Mouse (Mus musculus) adrenal gland, adult 2 months (tissue): ENCODE results near the gene Apol11a. TPM values are rescaled to one million over a fixed set of nuclear protein-coding genes. Genes with fewer than 3 reads are reported as not detected.
"Not testable (repeated sequence)": the region's sequence is repeated elsewhere in the genome, so short reads cannot be mapped to it uniquely, and the experiment has no call there.

Source experiments
- DNase-seq: peaks from one replicate; pipeline ENCODE4 v3.0.0; 2021
- long read RNA-seq: library from polyadenylated mRNA; stranded (forward); transcript quantifications from one replicate; pipeline ENCODE4 v2.0.0, GENCODE M21; 2021
- polyA plus RNA-seq: library from polyadenylated mRNA; depleted of rRNA; stranded (reverse); fragments of >200 nt; gene quantifications from 2 replicates; pipeline ENCODE4 v1.2.3, GENCODE M21; 2012; rRNA removed
- total RNA-seq, 2 experiments: library from RNA; stranded (reverse); gene quantifications; 2 replicates each; pipeline ENCODE4 v1.2.3; 2021

Gene Apol11a
- not detected for total RNA-seq
- not detected in 2 replicates for polyA plus RNA-seq
- long read RNA-seq, partial matches to known transcripts = 0 of 1 reads
- long read RNA-seq, other reads (novel, unspliced or antisense) = 1 of 1 reads

DNA sequence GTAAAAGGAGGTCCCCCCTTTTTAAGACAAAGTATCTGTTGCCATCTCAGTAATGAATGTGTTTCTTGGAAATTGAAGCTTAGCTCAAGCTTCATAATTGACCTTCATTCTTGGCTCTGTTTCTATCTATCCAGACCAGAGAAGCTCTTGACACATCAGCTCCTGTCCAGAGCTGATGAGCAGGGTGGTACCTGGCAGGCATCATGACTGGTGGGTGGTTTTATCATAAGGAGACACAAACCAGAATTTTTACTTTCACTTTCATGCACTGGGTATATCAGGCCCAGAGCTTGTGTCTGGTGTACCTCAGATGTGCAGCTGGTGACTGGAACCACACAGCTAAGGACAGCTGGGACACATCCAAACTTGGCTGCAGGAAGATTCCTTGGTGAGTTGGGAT lies at the start of gene Apol11a:
Gene Apol11a (plus strand): TSS at position 306 of the 400 bp plus-strand sequence.
- not testable (repeated sequence) for DNase-seq

DNA sequence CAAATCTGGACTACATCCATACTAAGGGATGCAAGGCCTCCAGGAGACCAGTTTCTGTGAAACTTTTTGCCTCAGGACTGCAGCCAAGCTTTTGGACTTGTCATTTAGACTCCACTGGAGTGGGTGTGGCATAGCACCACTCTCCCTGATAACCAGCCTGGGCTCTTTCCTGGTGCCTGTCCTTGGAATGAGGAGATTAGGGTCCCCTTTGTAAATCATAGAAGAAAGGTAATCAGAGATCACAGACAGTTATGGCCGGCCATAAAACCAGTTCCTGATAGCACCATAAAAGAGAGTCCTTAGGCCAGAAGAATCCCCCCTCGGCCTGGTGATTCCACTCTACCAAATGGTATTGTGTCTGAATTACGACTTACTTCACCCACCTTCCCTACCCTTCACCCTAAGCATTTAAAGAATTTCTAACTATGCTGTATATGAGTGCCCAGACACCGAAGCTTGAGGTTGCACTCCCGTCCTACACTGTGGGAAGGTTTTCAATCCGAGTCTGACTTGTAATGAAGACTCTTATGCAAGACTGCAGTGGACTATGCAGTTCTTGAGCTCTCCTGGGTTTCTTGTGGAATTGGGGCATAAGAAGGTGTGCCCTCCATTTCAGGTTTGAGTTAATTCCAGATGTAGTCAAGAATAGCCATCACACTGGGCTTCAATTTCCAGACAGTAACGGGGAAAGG lies 33.2 kb upstream of the Apol11a start:
- DNase-seq = not testable (repeated sequence)

DNA sequence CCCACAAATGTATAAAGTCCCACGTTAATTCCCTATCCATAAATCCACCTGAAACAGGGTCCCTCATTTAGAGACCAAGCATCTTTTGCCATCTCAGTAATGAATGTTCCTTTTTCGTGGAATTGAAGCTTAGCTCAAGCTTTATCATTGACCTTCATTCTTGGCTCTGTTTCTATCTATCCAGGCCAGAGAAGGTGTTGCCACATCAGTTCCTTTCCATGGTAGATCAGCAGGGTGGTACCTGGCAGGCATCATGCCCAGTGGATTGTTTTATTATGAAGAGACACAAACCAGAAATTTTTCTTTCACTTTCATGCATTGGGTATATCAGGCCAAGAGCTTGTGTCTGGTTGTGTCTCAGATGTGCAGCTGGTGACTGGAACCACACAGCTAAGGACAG lies 31.4 kb upstream of the Apol11a start, which contains the start of gene Apol10a:
Gene Apol10a (plus strand): TSS at position 355 of the 400 bp plus-strand sequence.
- not testable (repeated sequence) for DNase-seq

DNA sequence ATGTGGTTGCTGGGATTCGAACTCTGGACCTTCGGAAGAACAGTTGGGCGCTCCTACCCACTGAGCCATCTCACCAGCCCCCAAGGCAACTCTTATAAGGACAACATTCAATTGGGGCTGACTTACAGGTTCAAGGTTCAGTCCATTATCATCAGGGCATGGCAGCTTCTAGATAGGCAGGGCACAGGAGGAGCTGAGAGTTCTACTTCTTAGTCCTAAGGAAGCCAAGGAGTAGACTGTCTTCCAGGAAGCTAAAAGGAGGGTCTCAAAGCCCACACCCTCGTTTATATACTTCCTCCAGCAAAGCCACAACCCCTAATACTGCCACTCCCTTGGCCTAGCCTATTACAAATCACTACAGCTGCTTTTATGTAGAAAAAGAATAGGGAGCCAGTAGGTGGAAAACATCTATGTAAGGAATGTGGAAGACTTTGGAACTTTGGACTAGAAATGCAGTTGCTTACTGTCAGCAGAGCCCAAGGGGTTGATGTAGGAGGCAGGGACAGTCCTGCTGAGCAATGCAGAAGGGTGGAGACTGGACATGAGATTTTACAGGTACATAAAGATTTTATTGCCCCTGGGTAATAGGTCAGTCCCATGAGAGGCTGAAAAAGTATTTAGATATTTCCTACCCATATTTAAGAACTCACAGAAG lies 25.8 kb upstream of the Apol11a start:
- no peak for DNase-seq

DNA sequence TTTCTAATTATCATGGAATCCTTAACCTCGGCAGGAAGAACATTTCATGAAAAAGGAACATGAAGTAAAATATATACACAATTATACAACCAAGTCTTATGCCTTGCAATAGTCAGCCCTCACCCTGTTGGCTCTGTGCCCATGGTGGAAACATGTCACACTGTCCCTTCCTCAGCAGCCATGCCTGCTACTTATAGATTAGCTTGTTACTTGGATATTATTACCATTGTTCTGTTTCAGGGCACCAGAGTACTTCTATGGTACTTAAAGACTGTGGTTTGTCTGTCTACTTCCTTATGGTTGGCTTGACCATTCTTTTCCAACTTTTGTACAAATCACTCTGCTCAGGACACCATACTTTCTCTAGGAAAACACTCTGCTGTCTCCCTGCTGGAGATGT lies 14.9 kb upstream of the Apol11a start:
- not testable (repeated sequence) for DNase-seq

DNA sequence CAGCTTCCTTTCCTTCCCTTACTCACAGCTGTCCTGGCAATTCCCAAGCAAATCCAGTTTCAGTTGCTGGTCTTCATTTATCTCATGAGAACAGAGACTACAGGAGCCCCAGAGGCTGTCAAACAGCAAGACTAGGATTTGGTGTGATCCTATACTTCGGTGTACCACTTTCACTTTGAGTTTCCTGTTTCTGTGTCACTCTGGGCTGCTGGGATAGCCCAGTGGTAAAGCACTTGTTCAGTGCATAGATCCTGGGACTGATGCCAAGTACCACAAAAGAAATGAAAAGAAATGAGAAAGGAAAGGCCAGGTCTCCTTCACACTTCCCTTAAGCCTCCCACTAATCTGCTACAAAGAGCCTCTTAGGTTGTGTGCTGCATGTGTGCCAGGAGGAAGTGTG lies 13.4 kb upstream of the Apol11a start:
- DNase-seq = not testable (repeated sequence)

DNA sequence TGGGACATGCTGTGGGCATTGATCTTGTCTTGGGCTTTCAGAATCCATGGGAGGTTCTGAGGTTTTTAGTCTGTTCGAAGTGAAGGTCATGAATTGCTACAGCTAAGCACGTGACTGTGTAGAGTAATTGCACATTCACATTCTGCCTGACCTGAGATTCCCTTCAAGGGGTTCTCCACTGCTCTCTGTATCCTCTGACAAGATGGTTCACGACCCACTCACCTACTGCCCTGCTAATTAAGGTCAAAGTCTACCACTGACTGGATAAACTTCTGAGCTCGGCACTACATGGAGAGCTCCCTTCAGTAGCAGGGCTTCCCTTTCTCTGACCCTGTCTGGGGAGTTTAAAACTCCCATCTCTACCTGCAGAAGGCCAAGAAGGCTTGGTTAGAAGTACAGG lies 12.5 kb downstream of the Apol11a start:
- DNase-seq = peak; percentile 8

DNA sequence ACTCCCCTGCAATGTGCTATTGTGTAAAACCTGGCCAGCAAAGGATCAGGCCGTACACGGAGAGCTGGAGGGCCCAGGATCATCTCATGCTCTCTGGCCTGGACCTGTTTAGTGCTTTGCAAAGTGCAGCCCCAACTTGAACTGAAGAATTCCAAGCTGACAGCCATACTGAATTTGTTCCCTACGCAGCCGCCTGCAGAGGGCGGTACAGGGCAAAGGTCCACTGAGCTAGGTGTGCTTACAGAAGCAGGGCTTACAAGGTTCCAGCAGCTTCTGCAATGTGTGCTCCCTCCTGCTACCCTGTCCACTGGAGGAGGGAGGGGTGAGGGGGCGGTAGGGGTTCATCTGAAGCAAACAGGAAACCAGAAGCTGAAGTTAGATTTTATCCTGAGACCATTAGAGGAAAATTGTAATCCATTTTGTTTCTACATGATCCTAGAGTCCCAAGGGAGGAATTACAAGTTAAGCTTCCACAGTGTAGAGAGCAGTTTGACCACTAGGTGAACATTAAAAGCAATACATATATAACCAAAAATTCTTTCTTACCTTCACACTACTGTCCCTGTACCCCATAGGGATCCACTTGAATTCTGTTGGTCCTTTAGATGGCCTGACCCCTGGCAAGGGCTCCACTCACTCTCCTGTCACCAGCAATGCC lies 15.2 kb downstream of the Apol11a start:
- DNase-seq = peak; percentile 62

DNA sequence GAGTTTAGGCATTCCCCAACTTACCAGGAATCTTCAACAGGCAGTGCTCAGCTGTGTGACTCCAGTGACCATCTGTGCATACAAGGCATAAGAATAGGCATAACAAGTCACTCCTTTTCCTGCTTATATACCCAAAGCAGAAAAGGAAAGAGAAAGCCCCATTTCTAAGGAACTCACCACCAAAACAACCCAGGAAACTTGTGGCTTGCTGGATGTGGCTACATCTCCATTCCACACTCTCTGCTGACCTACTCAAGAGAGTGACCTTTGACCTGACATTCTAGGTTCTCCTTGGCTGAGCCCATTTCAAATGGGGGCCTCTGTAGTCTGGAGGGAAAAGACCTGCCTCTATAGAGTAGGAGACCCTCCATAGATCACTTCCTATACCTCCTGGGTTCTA lies 25.1 kb downstream of the Apol11a start, which contains the start of gene Apol7c:
Gene Apol7c (minus strand): TSS at position 101 of the 400 bp plus-strand sequence.
- DNase-seq = no peak

DNA sequence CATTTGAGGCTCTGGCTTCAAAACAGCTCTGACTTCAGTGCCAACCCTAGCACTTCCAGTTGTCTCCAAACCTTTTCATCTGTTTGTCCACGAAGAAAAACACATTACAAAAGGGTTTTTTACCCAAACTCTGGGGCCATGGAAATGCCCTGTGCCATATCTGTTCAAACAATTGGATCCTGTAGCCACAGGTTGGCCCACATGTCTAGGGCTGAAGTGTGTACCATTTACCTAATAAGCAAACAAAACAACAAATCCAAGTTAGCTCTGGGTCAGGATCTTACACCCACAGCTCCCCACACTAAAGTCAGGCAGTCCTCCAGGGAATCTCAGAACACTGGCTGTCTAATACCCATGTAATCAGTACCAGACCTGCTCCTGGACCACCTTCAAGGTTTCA lies 31.1 kb downstream of the Apol11a start:
- not testable (repeated sequence) for DNase-seq

DNA sequence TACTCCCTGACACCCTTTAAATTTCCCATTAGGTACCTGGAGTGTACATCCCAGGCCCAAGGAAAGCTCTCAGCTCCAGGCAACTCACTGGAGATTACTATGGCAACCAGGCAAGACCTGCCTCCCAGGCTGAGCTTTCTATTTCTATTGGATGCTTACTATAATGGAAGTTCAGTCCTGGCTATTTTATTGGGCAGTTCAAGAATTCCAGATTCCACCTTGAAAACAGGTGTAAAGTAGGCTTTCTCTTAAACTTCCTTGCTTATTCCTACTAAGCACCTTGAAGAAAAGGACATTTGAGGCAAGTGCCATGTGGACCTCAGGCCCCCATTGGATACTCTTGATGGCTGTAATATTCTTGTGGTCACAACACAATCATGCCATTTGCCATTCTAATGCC lies 53.7 kb downstream of the Apol11a start, which contains the start of gene 1700025B11Rik:
Gene 1700025B11Rik (minus strand): TSS at position 101 of the 400 bp plus-strand sequence.
- no peak for DNase-seq

DNA sequence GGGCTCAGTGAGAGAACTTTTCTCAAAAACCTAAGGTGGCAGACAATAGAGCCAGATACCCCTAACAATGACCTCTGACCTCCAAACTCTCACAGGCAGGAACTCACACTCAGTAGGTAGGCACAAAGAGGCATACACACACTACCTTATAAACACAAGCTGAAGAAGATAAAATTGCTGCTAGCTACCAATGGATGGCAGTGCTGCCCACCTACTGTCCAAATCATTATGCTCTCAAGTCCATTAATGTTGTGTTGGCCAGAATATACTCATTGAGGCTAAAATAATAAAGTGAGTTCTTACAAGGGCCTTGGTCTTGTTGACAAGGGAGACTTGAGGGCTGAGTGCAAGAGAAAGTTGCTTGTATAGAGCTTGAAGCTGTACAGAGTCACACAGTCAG lies 55.1 kb downstream of the Apol11a start:
- no peak for DNase-seq

Other genes with a start within 250 kb of the Apol11a start
- gene Rbfox2, start 201.3 kb upstream of the Apol11a start, total RNA-seq = 10 to 100 TPM; 56.1 to 68.7 TPM
- 53.8 and 74.8 TPM in 2 replicates for gene Rbfox2, start 201.3 kb upstream of the Apol11a start, polyA plus RNA-seq
- under 1 TPM in 1 of 2 experiments, not detected in 1; 0.21 TPM for gene Apol7a, start 109.2 kb upstream of the Apol11a start, total RNA-seq
- 0.07 TPM in 1 of 2 replicates, not detected in the other for gene Apol7a, start 109.2 kb upstream of the Apol11a start, polyA plus RNA-seq
- 1 to 10 TPM in 1 of 2 experiments, under 1 TPM in 1; 0.78 to 1.2 TPM for gene Apol9a, start 97.1 kb upstream of the Apol11a start, total RNA-seq
- gene Apol9a, start 97.1 kb upstream of the Apol11a start, polyA plus RNA-seq = 1.9 and 3.0 TPM in 2 replicates
- gene Apol7b, start 60.8 kb upstream of the Apol11a start, total RNA-seq = not detected
- gene Apol7b, start 60.8 kb upstream of the Apol11a start, polyA plus RNA-seq = 0.04 TPM in 1 of 2 replicates, not detected in the other
- not detected for gene Apol10a, start 31.2 kb upstream of the Apol11a start, total RNA-seq
- not detected in 2 replicates for gene Apol10a, start 31.2 kb upstream of the Apol11a start, polyA plus RNA-seq
- gene Apol7c, start 25.0 kb downstream of the Apol11a start, total RNA-seq = under 1 TPM in 1 of 2 experiments, not detected in 1; 0.14 TPM
- gene Apol7c, start 25.0 kb downstream of the Apol11a start, polyA plus RNA-seq = 0.07 TPM in 1 of 2 replicates, not detected in the other
- not detected for gene 1700025B11Rik, start 53.6 kb downstream of the Apol11a start, total RNA-seq
- gene 1700025B11Rik, start 53.6 kb downstream of the Apol11a start, polyA plus RNA-seq = not detected in 2 replicates
- under 1 TPM; 0.14 to 0.41 TPM for gene Apol10b, start 87.9 kb downstream of the Apol11a start, total RNA-seq
- 0.07 TPM in 1 of 2 replicates, not detected in the other for gene Apol10b, start 87.9 kb downstream of the Apol11a start, polyA plus RNA-seq
- gene Gm36245, start 91.0 kb downstream of the Apol11a start, total RNA-seq = not detected
- not detected in 2 replicates for gene Gm36245, start 91.0 kb downstream of the Apol11a start, polyA plus RNA-seq
- gene Apol11b, start 135.0 kb downstream of the Apol11a start, total RNA-seq = under 1 TPM; 0.52 to 0.73 TPM
- gene Apol11b, start 135.0 kb downstream of the Apol11a start, polyA plus RNA-seq = 0.04 TPM in 1 of 2 replicates, not detected in the other
- under 1 TPM in 1 of 2 experiments, not detected in 1; 0.52 TPM for gene Apol7e, start 190.6 kb downstream of the Apol11a start, total RNA-seq
- 0.12 TPM in 1 of 2 replicates, not detected in the other for gene Apol7e, start 190.6 kb downstream of the Apol11a start, polyA plus RNA-seq
- 1 to 10 TPM in 1 of 2 experiments, under 1 TPM in 1; 0.58 to 1.5 TPM for gene Apol9b, start 220.8 kb downstream of the Apol11a start, total RNA-seq
- 1.5 and 3.2 TPM in 2 replicates for gene Apol9b, start 220.8 kb downstream of the Apol11a start, polyA plus RNA-seq
- gene Apol8, start 248.7 kb downstream of the Apol11a start, total RNA-seq = not detected
- gene Apol8, start 248.7 kb downstream of the Apol11a start, polyA plus RNA-seq = not detected in 2 replicates